Mouse (Mus musculus): ENCODE measurements at regions not wholly inside any gene's neighbourhood (a gene's known extent, or its start where the extent isn't known, plus 50 kb on each side); places are given as distances from the start of the nearest gene placed in this dataset.

GRCm38 (mm10) chr7:124455659-124456058 lies 473.0 kb downstream of the Hs3st4 start:
- no peak for DNase-seq (ENCODE audit: low spot score in 2 of 2)

- DNase-seq (ENCODE audit: low spot score in 2 of 2), result no peak
Observed at GRCm38 (mm10) chr7:124487326-124487725, 504.7 kb downstream of the Hs3st4 start.

- no peak for DNase-seq (ENCODE audit: low spot score in 2 of 2)
Observed at GRCm38 (mm10) chr7:124491109-124491793, 508.6 kb downstream of the Hs3st4 start.

GRCm38 (mm10) chr7:124491851-124492390 lies 509.3 kb downstream of the Hs3st4 start:
- no peak for DNase-seq (ENCODE audit: low spot score in 2 of 2)

- no peak for DNase-seq (ENCODE audit: low spot score in 2 of 2)
Observed at GRCm38 (mm10) chr7:124500636-124501035, 518.0 kb downstream of the Hs3st4 start.

- DNase-seq (ENCODE audit: low spot score in 2 of 2), result no peak
Observed at GRCm38 (mm10) chr7:124502760-124503159, 520.1 kb downstream of the Hs3st4 start.

- DNase-seq (ENCODE audit: low spot score in 2 of 2), result no peak
Observed at GRCm38 (mm10) chr7:124549038-124549437, 566.4 kb downstream of the Hs3st4 start.

- DNase-seq (ENCODE audit: low spot score in 2 of 2), result no peak
Observed at GRCm38 (mm10) chr7:124557213-124557612, 574.5 kb downstream of the Hs3st4 start.

- no peak for DNase-seq (ENCODE audit: low spot score in 2 of 2)
Observed at GRCm38 (mm10) chr7:124570804-124571203, 588.1 kb downstream of the Hs3st4 start.

- DNase-seq (ENCODE audit: low spot score in 2 of 2), result no peak
Observed at GRCm38 (mm10) chr7:124573666-124574065, 591.0 kb downstream of the Hs3st4 start.

- DNase-seq (ENCODE audit: low spot score in 2 of 2), result no peak
Observed at GRCm38 (mm10) chr7:124581342-124581741, 598.7 kb downstream of the Hs3st4 start.

- DNase-seq (ENCODE audit: low spot score in 2 of 2), result no peak
Observed at GRCm38 (mm10) chr7:124585296-124585695, 602.6 kb downstream of the Hs3st4 start.

GRCm38 (mm10) chr7:124591369-124591768 lies 608.7 kb downstream of the Hs3st4 start:
- no peak for DNase-seq (ENCODE audit: low spot score in 2 of 2)

GRCm38 (mm10) chr7:124593462-124593861 lies 610.8 kb downstream of the Hs3st4 start:
- DNase-seq (ENCODE audit: low spot score in 2 of 2), result no peak

GRCm38 (mm10) chr7:124600767-124601166 lies 618.1 kb downstream of the Hs3st4 start:
- DNase-seq (ENCODE audit: low spot score in 2 of 2), result no peak

GRCm38 (mm10) chr7:124604581-124604980 lies 621.9 kb downstream of the Hs3st4 start:
- no peak for DNase-seq (ENCODE audit: low spot score in 2 of 2)

GRCm38 (mm10) chr7:124605978-124606377 lies 623.3 kb downstream of the Hs3st4 start:
- no peak for DNase-seq (ENCODE audit: low spot score in 2 of 2)

GRCm38 (mm10) chr7:124607061-124607460 lies 624.4 kb downstream of the Hs3st4 start:
- DNase-seq (ENCODE audit: low spot score in 2 of 2), result no peak

GRCm38 (mm10) chr7:124610437-124610836 lies 627.8 kb downstream of the Hs3st4 start:
- DNase-seq (ENCODE audit: low spot score in 2 of 2), result no peak

- DNase-seq (ENCODE audit: low spot score in 2 of 2), result no peak
Observed at GRCm38 (mm10) chr7:124647131-124647530, 664.5 kb downstream of the Hs3st4 start.

GRCm38 (mm10) chr7:124667180-124667968 lies 684.7 kb downstream of the Hs3st4 start:
- DNase-seq (ENCODE audit: low spot score in 2 of 2), result no peak

- DNase-seq (ENCODE audit: low spot score in 2 of 2), result no peak
Observed at GRCm38 (mm10) chr7:124668058-124668457, 685.4 kb downstream of the Hs3st4 start.

GRCm38 (mm10) chr7:124670477-124670876 lies 687.8 kb downstream of the Hs3st4 start:
- DNase-seq (ENCODE audit: low spot score in 2 of 2), result no peak

Data from frontal cortex, postnatal 14 days (tissue).